Comparison of ENCODE assay signal across 15 mouse cellular contexts in the genomic region with DNA sequence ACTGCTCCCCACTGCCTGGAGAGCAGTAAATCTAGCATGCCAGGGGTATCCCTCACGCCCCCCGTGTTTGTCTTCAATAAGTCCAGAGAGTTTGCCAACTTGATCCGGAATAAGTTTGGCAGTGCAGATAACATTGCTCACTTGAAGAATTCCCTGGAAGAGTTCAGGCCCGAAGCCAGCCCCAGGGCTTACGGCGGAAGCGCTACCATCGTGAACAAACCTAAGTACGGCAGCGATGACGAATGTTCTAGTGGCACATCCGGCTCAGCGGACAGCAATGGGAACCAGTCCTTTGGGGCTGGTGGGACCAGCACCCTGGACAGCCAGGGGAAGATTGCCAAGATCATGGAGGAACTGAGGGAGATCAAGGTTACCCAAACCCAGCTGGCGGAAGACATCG.
DNase-seq lines count a peak whose midpoint lies in the region.
"Had no signal": no experiment of that assay in that cellular context is flagged by ENCODE, and none has a peak within 500 bp of the region (broad histone marks: within the 10 kb centered on the region; RNA-seq: fewer than 3 reads in every experiment).

No protein-coding gene starts in this region.

- H3K4me1 ChIP-seq in brown adipose tissue, adult 24 weeks (ENCODE audit: control insufficient read depth, insufficient read depth, insufficient read length, low read length) = peaks cover 40% of the 10 kb centered on the region

- peak; percentile 92 for DNase-seq in heart, adult 11 months
- DNase-seq in heart, postnatal 4 days = no peak
- DNase-seq in thymus, postnatal 25 days = no peak
- DNase-seq: adrenal gland, adult 2 months; adrenal gland, adult 8-10 months; adrenal gland, postnatal 10 days; adrenal gland, postnatal 14 days; adrenal gland, postnatal 25 days; adrenal gland, postnatal 36 days; B cell, adult 2 months; cerebellum, adult 11 months; cerebellum, adult 11-12 months; cerebellum, adult 18-20 months; cerebellum, adult 2 months had no signal

- peak overlapping the region; percentile 52 for H3K27ac ChIP-seq in brown adipose tissue, adult 24 weeks (replicated peaks; ENCODE audit: low read depth, low read length)

- peak overlapping the region; percentile 11; the same call in 1 of the 2 replicates for H3K4me3 ChIP-seq in brown adipose tissue, adult 24 weeks (ENCODE audit: insufficient read depth, low read depth, low read length)
